Mouse (Mus musculus) CD8-positive naive resting alpha-beta T cell, adult 2 months (primary cell): ENCODE measurements at regions not wholly inside any gene's neighbourhood (a gene's known extent, or its start where the extent isn't known, plus 50 kb on each side); places are given as distances from the start of the nearest gene placed in this dataset.

Experiments
- DNase-seq, 2 experiments: peaks; one replicate each; pipeline ENCODE4 v3.0.0; 2022; ENCODE audit warnings: low read depth in 2 of 2, low spot score in 2 of 2

GRCm38 (mm10) chr7:58557535-58557934, 98.4 kb upstream of the Atp10a start:
- no peak for DNase-seq

DNA sequence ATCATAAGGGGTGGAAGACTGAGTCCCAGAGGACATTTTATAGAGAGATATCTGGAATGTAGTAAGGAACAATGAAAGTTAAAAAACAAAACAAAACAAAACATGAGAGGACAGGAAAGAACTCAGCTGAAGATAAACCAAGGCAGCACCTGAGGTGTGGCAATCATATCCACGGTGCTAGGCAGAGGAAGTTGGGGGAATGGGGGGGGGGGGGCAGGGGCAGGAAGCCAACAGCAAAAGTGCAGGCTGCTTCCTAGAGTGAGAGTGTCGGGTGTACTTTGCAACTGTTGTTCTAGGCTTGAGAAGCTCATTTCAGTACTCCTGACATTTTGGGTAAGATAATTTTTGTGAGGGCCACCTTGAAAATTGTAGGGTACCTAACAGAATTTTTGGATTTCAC, 87.2 kb upstream of the Atp10a start:
- no peak for DNase-seq

GRCm38 (mm10) chr7:58584241-58584820, 71.6 kb upstream of the Atp10a start:
- DNase-seq = peak; percentile 44 to 61

DNA sequence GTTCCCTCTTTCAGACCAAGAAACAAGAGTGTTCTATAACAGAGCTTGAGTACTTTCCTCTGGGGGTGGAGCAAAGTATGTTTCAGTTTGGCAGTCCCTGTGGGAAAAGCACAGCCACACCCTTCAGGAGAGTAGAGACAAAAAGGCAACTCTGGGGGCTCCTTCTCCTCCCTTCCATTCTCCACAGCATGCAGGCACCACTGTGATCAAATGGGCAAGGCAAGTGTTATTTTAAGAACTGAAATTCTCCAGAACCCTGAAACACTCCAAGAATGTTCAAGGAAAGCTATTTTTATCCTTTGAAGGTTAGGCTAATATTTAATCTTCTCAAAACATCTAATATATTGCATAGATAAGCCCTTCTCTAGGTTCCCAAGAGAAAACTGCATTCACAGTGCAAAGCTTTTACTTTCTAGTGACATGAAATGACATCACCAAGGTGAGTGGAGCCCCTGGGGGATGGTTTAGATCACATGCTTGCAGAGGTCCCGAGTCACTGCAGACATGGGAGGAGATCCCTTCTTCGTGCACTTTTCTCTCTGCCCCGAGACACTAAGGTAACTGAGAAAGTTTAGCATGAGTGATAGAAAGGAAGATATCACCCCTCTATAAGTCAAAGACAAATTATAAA, 70.2 kb upstream of the Atp10a start:
- no peak for DNase-seq

- DNase-seq = no peak
Measured at GRCm38 (mm10) chr7:58595951-58596350, 60.0 kb upstream of the Atp10a start.
